Mouse (Mus musculus) adrenal gland, adult 8-10 months (tissue): ENCODE results near the gene Aaas. TPM values are rescaled to one million over a fixed set of nuclear protein-coding genes. Genes with fewer than 3 reads are reported as not detected.

ENCODE experiments used
- DNase-seq: peaks from one replicate; pipeline ENCODE4 v3.0.0; 2022
- total RNA-seq, 4 experiments: library from RNA; stranded (reverse); gene quantifications; 2 replicates each; pipeline ENCODE4 v1.2.4; 2022

Gene Aaas
- total RNA-seq = 10 to 100 TPM; 15.6 to 31.6 (median 21.4) TPM

- DNase-seq = peak; percentile 91
Measured at GRCm38 (mm10) chr15:102350138-102350941, at the start of gene Aaas. Gene Aaas (minus strand): TSS chr15:102350771.

- DNase-seq = peak; percentile 94
Measured at GRCm38 (mm10) chr15:102399229-102400221, 49.0 kb upstream of the Aaas start.

- peak; percentile 22 for DNase-seq
Measured at GRCm38 (mm10) chr15:102398629-102399028, 48.1 kb upstream of the Aaas start.

GRCm38 (mm10) chr15:102395061-102395460 is 44.5 kb upstream of the Aaas start:
- no peak for DNase-seq

GRCm38 (mm10) chr15:102393584-102394014 is 43.0 kb upstream of the Aaas start:
- no peak for DNase-seq

- no peak for DNase-seq
Measured at GRCm38 (mm10) chr15:102392520-102392919, 41.9 kb upstream of the Aaas start.

GRCm38 (mm10) chr15:102388942-102389341 is 38.4 kb upstream of the Aaas start:
- DNase-seq = no peak

- no peak for DNase-seq
Measured at GRCm38 (mm10) chr15:102386640-102387039, 36.1 kb upstream of the Aaas start.

GRCm38 (mm10) chr15:102383671-102384070 is 33.1 kb upstream of the Aaas start:
- DNase-seq = no peak

- peak; percentile 57 for DNase-seq
Measured at GRCm38 (mm10) chr15:102381575-102381974, 31.0 kb upstream of the Aaas start.

- peak; percentile 52 for DNase-seq
Measured at GRCm38 (mm10) chr15:102377810-102378262, 27.3 kb upstream of the Aaas start.

- DNase-seq = peak; percentile 78
Measured at GRCm38 (mm10) chr15:102377163-102377543, 26.6 kb upstream of the Aaas start.

GRCm38 (mm10) chr15:102376453-102377162 is 26.0 kb upstream of the Aaas start:
- peak; percentile 32 for DNase-seq

- no peak for DNase-seq
Measured at GRCm38 (mm10) chr15:102370727-102371126, 20.2 kb upstream of the Aaas start.

- no peak for DNase-seq
Measured at GRCm38 (mm10) chr15:102369972-102370371, 19.4 kb upstream of the Aaas start.

GRCm38 (mm10) chr15:102366733-102367344 is 16.3 kb upstream of the Aaas start, which contains the start of gene Sp7:
Gene Sp7 (minus strand): TSS chr15:102367182.
- no peak for DNase-seq

GRCm38 (mm10) chr15:102366238-102366637 is 15.7 kb upstream of the Aaas start:
- DNase-seq = no peak

- no peak for DNase-seq
Measured at GRCm38 (mm10) chr15:102364678-102365077, 14.1 kb upstream of the Aaas start.

- no peak for DNase-seq
Measured at GRCm38 (mm10) chr15:102362648-102363047, 12.1 kb upstream of the Aaas start.

- DNase-seq = no peak
Measured at GRCm38 (mm10) chr15:102358834-102359233, 8.3 kb upstream of the Aaas start.

GRCm38 (mm10) chr15:102358126-102358525 is 7.6 kb upstream of the Aaas start:
- DNase-seq = no peak
